Mouse (Mus musculus): Measurements from ENCODE around the gene Ercc5. TPM values are rescaled to one million over a fixed set of nuclear protein-coding genes. Genes with fewer than 3 reads are reported as not detected.

The Ercc5 gene
- polyA plus RNA-seq (2012; rRNA removed) = 2.5 and 4.7 TPM in 2 replicates
- 4.6 and 5.4 TPM in 2 replicates for polyA plus RNA-seq (2014; fragmentation: Nextera tagmentation; extraction: Ambion mirVana)

DNA sequence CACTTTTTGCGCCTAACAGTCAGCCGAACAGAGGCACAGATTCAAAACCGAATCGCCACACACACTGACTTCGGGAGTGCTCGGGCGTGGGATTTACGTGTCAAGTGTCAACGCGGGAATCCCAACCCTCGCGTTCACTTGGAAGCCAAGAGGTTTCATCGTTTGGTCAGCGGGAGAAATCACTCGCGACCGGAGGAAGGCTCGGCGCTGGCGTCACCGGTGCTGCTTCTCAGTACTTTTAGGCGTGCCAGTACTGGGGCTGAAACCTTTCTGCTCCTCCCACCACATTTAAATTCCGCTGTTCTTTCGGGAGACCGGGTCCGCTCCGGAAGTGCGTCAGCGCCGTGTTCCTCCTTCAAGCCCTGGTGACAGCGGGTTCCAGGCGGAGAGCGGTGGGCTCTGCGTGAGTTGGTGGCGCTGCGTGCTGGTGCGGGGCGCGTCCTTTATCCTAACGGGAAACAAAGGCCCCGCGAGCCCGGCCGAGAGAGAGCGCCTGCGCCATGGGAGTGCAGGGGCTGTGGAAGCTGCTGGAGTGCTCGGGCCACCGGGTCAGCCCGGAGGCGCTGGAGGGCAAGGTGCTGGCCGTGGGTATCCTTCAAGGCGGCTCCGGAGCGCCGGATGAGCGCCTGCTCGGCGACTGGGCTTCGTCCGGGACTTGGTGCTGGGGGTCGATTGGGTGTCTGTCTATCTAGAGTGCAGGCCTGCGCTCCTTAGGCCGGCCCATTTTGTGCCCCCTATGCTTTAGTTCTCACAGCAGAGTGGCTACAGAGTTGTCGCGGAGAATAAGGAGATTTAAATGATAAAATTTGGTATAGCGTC is at the start of gene Ercc5:
Gene Ercc5, plus strand, starts transcription at position 182 of the 819 bp plus-strand sequence.
- WGBS (ENCODE audit: insufficient replicate concordance) = under 1% methylated on average over 66 of the region's 66 CpGs
- peaks cover 5% of the 10 kb centered on the region in 2 experiments; a peak in 3 of 4 replicates for H3K4me1 ChIP-seq (replicated peaks; ENCODE audit: control insufficient read depth in 2 of 2, insufficient read depth in 2 of 2, low read length in 1 of 2)
- H3K9me3 ChIP-seq (ENCODE audit: control insufficient read depth, low read length) = no peaks in the 10 kb centered on the region
- H3K4me2 ChIP-seq (ENCODE audit: low read depth) = peak within 1 kb of the TSS; percentile 89
- H3K36me3 ChIP-seq (replicated peaks; ENCODE audit: control insufficient read depth, insufficient read depth, low read depth) = no peaks in the 10 kb centered on the region
- H3K27me3 ChIP-seq (ENCODE audit: control insufficient read depth, insufficient read depth, low read length) = no peaks in the 10 kb centered on the region
- TF ChIP-seq CTCF (IDR thresholded peaks at IDR 0.05; ENCODE audit: low read depth) (peak; percentile 19; the same call in 1 of the 2 replicates), EP300 (IDR thresholded peaks at IDR 0.05; ENCODE audit: low read depth) (no peak)
- ATAC-seq (ENCODE audit: insufficient read depth) (peak; percentile 97), DNase-seq (ENCODE audit: low read depth in 3 of 3, low spot score in 3 of 3) (peak; percentile 69 to 81 (median 73))
- peak within 1 kb of the TSS; percentile 79 to 91 for H3K4me3 ChIP-seq (ENCODE audit: insufficient read depth in 1 of 2, low read depth in 2 of 2, low read length in 2 of 2)
- peak within 1 kb of the TSS; percentile 91 for H3K9ac ChIP-seq (replicated peaks)
- H3K27ac ChIP-seq = peak within 1 kb of the TSS; percentile 73

DNA sequence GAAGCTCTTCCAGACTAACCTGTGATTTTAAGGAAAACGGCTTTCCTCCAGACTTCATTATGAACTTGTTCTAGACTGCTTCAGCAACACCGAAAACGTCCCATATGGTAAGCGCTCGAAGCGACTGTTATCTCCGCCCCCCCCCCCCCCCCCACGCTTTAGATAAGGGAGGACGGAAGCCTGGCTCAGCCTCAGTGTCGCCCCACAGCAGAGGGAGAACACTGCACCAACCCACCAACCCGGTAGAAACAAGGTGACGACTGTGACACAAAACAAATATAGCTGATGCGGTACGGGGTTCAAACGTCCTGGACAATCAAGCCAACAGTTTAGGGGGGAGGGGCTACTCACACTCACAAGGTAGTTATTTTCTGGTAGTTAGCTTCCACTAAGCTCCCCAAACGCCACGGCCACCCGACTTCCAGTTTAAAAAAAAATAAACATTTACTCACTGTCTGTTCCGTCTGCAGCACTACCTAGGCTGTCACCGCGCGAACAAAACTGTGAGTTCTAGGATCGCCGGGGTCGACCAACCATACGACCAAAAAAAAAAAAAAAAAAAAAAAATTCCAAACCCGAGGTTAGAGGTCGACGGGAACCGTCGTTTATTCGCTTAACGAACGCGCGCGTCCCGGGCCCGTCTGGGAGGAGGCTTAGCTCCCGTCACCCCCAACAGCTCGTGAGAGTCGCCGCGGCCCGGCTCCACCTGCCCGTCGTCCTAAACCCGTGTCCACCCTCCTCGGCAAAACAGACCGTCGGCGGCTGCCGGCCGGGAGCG is 45.9 kb upstream of the Ercc5 start:
- Histone ChIP-seq H3K9ac (replicated peaks) (peak overlapping the region; percentile 94), H3K27ac (peak overlapping the region; percentile 92), H3K27me3 (ENCODE audit: control insufficient read depth, insufficient read depth, low read length) (no peaks in the 10 kb centered on the region), H3K4me1 (replicated peaks; ENCODE audit: control insufficient read depth in 2 of 2, insufficient read depth in 2 of 2, low read length in 1 of 2) (peaks cover 3 to 6% of the 10 kb centered on the region in 2 experiments; a peak in 3 of 4 replicates), H3K4me3 (ENCODE audit: insufficient read depth in 1 of 2, low read depth in 2 of 2, low read length in 2 of 2) (peak overlapping the region; percentile 86 to 100), H3K4me2 (ENCODE audit: low read depth) (peak overlapping the region; percentile 88), H3K36me3 (replicated peaks; ENCODE audit: control insufficient read depth, insufficient read depth, low read depth) (peaks cover 9% of the 10 kb centered on the region), H3K9me3 (ENCODE audit: control insufficient read depth, low read length) (no peaks in the 10 kb centered on the region)
- WGBS (ENCODE audit: insufficient replicate concordance) = under 1% methylated on average over 55 of the region's 55 CpGs
- peak; percentile 42 to 59 (median 47) for DNase-seq (ENCODE audit: low read depth in 3 of 3, low spot score in 3 of 3)
- TF ChIP-seq CTCF (IDR thresholded peaks at IDR 0.05; ENCODE audit: low read depth) (no peak; the same call in 1 of the 2 replicates), EP300 (IDR thresholded peaks at IDR 0.05; ENCODE audit: low read depth) (no peak; the same call in 1 of the 2 replicates)
- peak; percentile 78 for ATAC-seq (ENCODE audit: insufficient read depth)

DNA sequence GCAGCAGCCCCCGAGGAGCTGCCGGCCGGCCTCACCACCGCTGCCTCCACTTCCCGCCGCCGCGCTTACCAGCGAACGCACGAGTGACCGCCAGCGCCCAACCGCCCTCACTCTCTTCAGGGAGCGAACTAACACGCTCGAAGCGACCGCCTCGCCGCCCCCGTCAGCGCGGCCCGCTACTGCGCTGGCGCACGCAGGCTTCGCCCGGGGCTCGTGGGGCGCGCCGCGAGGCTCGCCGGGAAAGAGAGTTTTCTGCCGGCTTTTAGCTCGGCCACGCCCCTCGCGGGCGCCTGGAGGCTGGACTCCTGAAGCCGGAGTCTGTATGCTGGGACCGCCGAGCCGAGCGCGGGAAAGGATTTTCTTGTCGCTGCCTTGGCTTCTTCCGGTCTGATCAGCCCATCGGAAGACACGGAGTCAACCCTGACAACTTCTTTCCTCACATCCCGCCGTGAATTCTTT is 45.3 kb upstream of the Ercc5 start, which contains the start of gene Tex30:
Gene Tex30, minus strand, starts transcription at position 183 of the 459 bp plus-strand sequence.
- TF ChIP-seq EP300 (IDR thresholded peaks at IDR 0.05; ENCODE audit: low read depth) (no peak), CTCF (IDR thresholded peaks at IDR 0.05; ENCODE audit: low read depth) (no peak)
- Histone ChIP-seq H3K27ac (peak within 1 kb of the TSS; percentile 92), H3K4me1 (replicated peaks; ENCODE audit: control insufficient read depth in 2 of 2, insufficient read depth in 2 of 2, low read length in 1 of 2) (peaks cover 3 to 6% of the 10 kb centered on the region in 2 experiments; a peak in 3 of 4 replicates), H3K9me3 (ENCODE audit: control insufficient read depth, low read length) (no peaks in the 10 kb centered on the region), H3K36me3 (replicated peaks; ENCODE audit: control insufficient read depth, insufficient read depth, low read depth) (peaks cover 3% of the 10 kb centered on the region; the same call in 1 of the 2 replicates), H3K4me2 (ENCODE audit: low read depth) (peak within 1 kb of the TSS; percentile 88), H3K9ac (replicated peaks) (peak within 1 kb of the TSS; percentile 94), H3K27me3 (ENCODE audit: control insufficient read depth, insufficient read depth, low read length) (no peaks in the 10 kb centered on the region), H3K4me3 (ENCODE audit: insufficient read depth in 1 of 2, low read depth in 2 of 2, low read length in 2 of 2) (peak within 1 kb of the TSS; percentile 86 to 100)
- ATAC-seq (ENCODE audit: insufficient read depth) = peak; percentile 94
- WGBS (ENCODE audit: insufficient replicate concordance) = under 1% methylated on average over 55 of the region's 55 CpGs
- DNase-seq (ENCODE audit: low read depth in 3 of 3, low spot score in 3 of 3) = peak; percentile 90 to 92 (median 91)

DNA sequence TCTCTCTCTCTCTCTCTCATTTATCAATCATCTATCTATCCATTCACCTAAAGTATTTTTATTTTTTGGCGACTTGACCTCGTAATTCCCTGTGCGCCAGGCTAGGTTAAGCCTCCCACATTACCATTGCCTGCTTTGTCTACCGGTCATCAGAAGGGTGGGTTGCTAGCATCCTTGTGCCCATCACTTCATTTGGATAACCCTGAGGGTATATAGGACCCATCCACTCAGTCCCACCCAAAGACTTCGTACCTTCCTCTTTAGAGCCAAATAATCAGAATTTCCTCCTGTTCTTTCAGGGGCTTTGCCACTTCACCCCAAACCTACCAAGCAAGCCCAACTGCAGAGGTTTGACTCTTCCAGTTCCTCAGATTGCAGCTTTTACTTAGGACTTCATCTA is 44.6 kb upstream of the Ercc5 start:
- peak overlapping the region; percentile 70 for H3K9ac ChIP-seq (replicated peaks)
- TF ChIP-seq EP300 (IDR thresholded peaks at IDR 0.05; ENCODE audit: low read depth) = no peak
- no peak for TF ChIP-seq CTCF (IDR thresholded peaks at IDR 0.05; ENCODE audit: low read depth)
- ATAC-seq (ENCODE audit: insufficient read depth) (no peak), DNase-seq (ENCODE audit: low read depth in 3 of 3, low spot score in 3 of 3) (no peak)
- H3K4me1 ChIP-seq (replicated peaks; ENCODE audit: control insufficient read depth in 2 of 2, insufficient read depth in 2 of 2, low read length in 1 of 2) = peaks cover 3 to 6% of the 10 kb centered on the region in 2 experiments; a peak in 3 of 4 replicates
- H3K27ac ChIP-seq = no peak overlapping the region
- H3K27me3 ChIP-seq (ENCODE audit: control insufficient read depth, insufficient read depth, low read length) = no peaks in the 10 kb centered on the region
- no peaks in the 10 kb centered on the region for H3K9me3 ChIP-seq (ENCODE audit: control insufficient read depth, low read length)
- H3K36me3 ChIP-seq (replicated peaks; ENCODE audit: control insufficient read depth, insufficient read depth, low read depth) = no peaks in the 10 kb centered on the region; the same call in 1 of the 2 replicates
- H3K4me3 ChIP-seq (ENCODE audit: insufficient read depth in 1 of 2, low read depth in 2 of 2, low read length in 2 of 2) = peak overlapping the region; percentile 49 to 86
- peak overlapping the region; percentile 88 for H3K4me2 ChIP-seq (ENCODE audit: low read depth)
- 12% methylated on average over 5 of the region's 5 CpGs for WGBS (ENCODE audit: insufficient replicate concordance)

Measured in liver, embryonic 14.5 days (tissue).